Mouse (Mus musculus): ENCODE results near the gene D930020B18Rik.

DNA sequence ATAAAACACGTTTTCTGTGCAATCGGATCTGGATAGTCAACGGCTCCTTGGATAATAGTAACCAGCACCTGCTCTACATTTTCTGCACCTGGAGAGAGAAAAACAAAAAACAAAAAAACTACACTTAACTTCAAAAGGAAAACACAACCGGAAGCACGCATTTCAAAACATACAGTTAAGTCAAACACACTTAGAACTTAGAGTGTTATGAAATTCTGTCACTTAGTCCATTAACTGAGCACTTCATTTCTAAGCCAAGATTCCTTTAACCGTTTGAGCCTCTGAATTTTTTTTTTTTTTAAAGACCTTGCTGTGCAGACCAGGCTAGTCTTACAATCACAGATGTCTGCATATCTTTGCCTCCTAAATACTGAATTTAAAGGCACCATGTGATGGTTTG, 40.1 kb upstream of the D930020B18Rik start:
- TF ChIP-seq CTCF (IDR thresholded peaks at IDR 0.05; ENCODE audit: control insufficient read depth, insufficient read depth, insufficient replicate concordance, low read depth, low read length) (no peak), POLR2A (IDR thresholded peaks at IDR 0.05; ENCODE audit: control insufficient read depth, low read depth, low read length) (no peak)
